Mouse (Mus musculus): ENCODE data around the gene Ccp110. TPM values are rescaled to one million over a fixed set of nuclear protein-coding genes. Genes with fewer than 3 reads are reported as not detected.

The Ccp110 gene
- polyA plus RNA-seq (2014; fragmentation: Illumina TruSeq; extraction: RNeasy Lipid Tissue Mini Kit (QIAGEN cat#74804); ENCODE audit: low read depth, low replicate concordance): 239 TPM

GRCm38 (mm10) chr7:118712228-118713173, at the start of gene Ccp110:
Ccp110 (plus strand) TSS chr7:118712552.

GRCm38 (mm10) chr7:118705101-118705961, 7.0 kb upstream of the Ccp110 start, which contains the start of gene Gde1:
Gde1 (minus strand) TSS chr7:118705778.

GRCm38 (mm10) chr7:118739975-118740531, 27.7 kb downstream of the Ccp110 start, which contains the start of gene Vps35l:
Vps35l (plus strand) TSS chr7:118740226.

Other genes with a start within 250 kb of the Ccp110 start
- gene Itpripl2, start 220.6 kb upstream of the Ccp110 start, polyA plus RNA-seq (2014; fragmentation: Illumina TruSeq; extraction: RNeasy Lipid Tissue Mini Kit (QIAGEN cat#74804); ENCODE audit: low read depth, low replicate concordance): 1.4 TPM
- 4.6 TPM for gene Coq7, start 179.2 kb upstream of the Ccp110 start, polyA plus RNA-seq (2014; fragmentation: Illumina TruSeq; extraction: RNeasy Lipid Tissue Mini Kit (QIAGEN cat#74804); ENCODE audit: low read depth, low replicate concordance)
- 88.9 TPM for gene Tmc7, start 127.8 kb upstream of the Ccp110 start, polyA plus RNA-seq (2014; fragmentation: Illumina TruSeq; extraction: RNeasy Lipid Tissue Mini Kit (QIAGEN cat#74804); ENCODE audit: low read depth, low replicate concordance)
- 56.5 TPM for gene Tmc5, start 115.3 kb upstream of the Ccp110 start, polyA plus RNA-seq (2014; fragmentation: Illumina TruSeq; extraction: RNeasy Lipid Tissue Mini Kit (QIAGEN cat#74804); ENCODE audit: low read depth, low replicate concordance)
- 194 TPM for gene Gde1, start 6.8 kb upstream of the Ccp110 start, polyA plus RNA-seq (2014; fragmentation: Illumina TruSeq; extraction: RNeasy Lipid Tissue Mini Kit (QIAGEN cat#74804); ENCODE audit: low read depth, low replicate concordance)
- gene Vps35l, start 27.7 kb downstream of the Ccp110 start, polyA plus RNA-seq (2014; fragmentation: Illumina TruSeq; extraction: RNeasy Lipid Tissue Mini Kit (QIAGEN cat#74804); ENCODE audit: low read depth, low replicate concordance): 9.2 TPM
- gene Iqck, start 143.2 kb downstream of the Ccp110 start, polyA plus RNA-seq (2014; fragmentation: Illumina TruSeq; extraction: RNeasy Lipid Tissue Mini Kit (QIAGEN cat#74804); ENCODE audit: low read depth, low replicate concordance): 19.4 TPM
- gene Knop1, start 143.7 kb downstream of the Ccp110 start, polyA plus RNA-seq (2014; fragmentation: Illumina TruSeq; extraction: RNeasy Lipid Tissue Mini Kit (QIAGEN cat#74804); ENCODE audit: low read depth, low replicate concordance): 116 TPM